Mouse (Mus musculus): ENCODE results near the gene Clstn2. TPM values are rescaled to one million over a fixed set of nuclear protein-coding genes. Genes with fewer than 3 reads are reported as not detected.

The Clstn2 gene
- under 1 TPM; 0.72 to 0.97 TPM for total RNA-seq (2021)
- long read RNA-seq, experiment 1: 0 reads
- long read RNA-seq, experiment 2: 0 reads

- intact Hi-C loops (cut with DNase I): loop anchor here (10.0 kb wide), 1 partner anchor 568 kb away; no protein-coding TSS in a partner anchor
- peak in 1 of 2 experiments; percentile 41 for DNase-seq
These were observed at the start of gene Clstn2 for GRCm38 (mm10) chr9:98032573-98033272. Clstn2 (minus strand) TSS chr9:98033181.

GRCm38 (mm10) chr9:98067767-98068166, 34.8 kb upstream of the Clstn2 start:
- DNase-seq: no peak
- intact Hi-C loops (cut with DNase I): no loop called here

- intact Hi-C loops (cut with DNase I): no loop called here
These were observed 28.7 kb upstream of the Clstn2 start for GRCm38 (mm10) chr9:98061646-98062045.

GRCm38 (mm10) chr9:98057291-98057690, 24.3 kb upstream of the Clstn2 start:
- no peak for DNase-seq
- intact Hi-C loops (cut with DNase I): no loop called here

More at GRCm38 (mm10) chr9:98061646-98062045, 28.7 kb upstream of the Clstn2 start:
- no peak for DNase-seq

GRCm38 (mm10) chr9:98051343-98051742, 18.4 kb upstream of the Clstn2 start:
- intact Hi-C loops (cut with DNase I): no loop called here
- DNase-seq: no peak

- peak in 1 of 2 experiments; percentile 21 for DNase-seq
- intact Hi-C loops (cut with DNase I): loop anchor here (10.0 kb wide), 1 partner anchor 569 kb away; no protein-coding TSS in a partner anchor
These were observed 383 bp upstream of the Clstn2 start for GRCm38 (mm10) chr9:98033273-98033855.

- no peak for DNase-seq
- intact Hi-C loops (cut with DNase I): loop anchor here (10.0 kb wide), 1 partner anchor 567 kb away; no protein-coding TSS in a partner anchor
These were observed 946 bp downstream of the Clstn2 start for GRCm38 (mm10) chr9:98031898-98032572.

- DNase-seq: no peak
- intact Hi-C loops (cut with DNase I): loop anchor here (10.0 kb wide), 1 partner anchor 566 kb away; no protein-coding TSS in a partner anchor
These were observed 2.3 kb downstream of the Clstn2 start for GRCm38 (mm10) chr9:98030715-98031114.

- DNase-seq: no peak
- intact Hi-C loops (cut with DNase I): no loop called here
These were observed 7.4 kb downstream of the Clstn2 start for GRCm38 (mm10) chr9:98025548-98025947.

- no peak for DNase-seq
- intact Hi-C loops (cut with DNase I): no loop called here
These were observed 9.9 kb downstream of the Clstn2 start for GRCm38 (mm10) chr9:98023069-98023468.

GRCm38 (mm10) chr9:98019876-98020275, 13.1 kb downstream of the Clstn2 start:
- no peak for DNase-seq
- intact Hi-C loops (cut with DNase I): no loop called here

- DNase-seq: no peak
- intact Hi-C loops (cut with DNase I): no loop called here
These were observed 14.3 kb downstream of the Clstn2 start for GRCm38 (mm10) chr9:98018687-98019086.

- no peak for DNase-seq
- intact Hi-C loops (cut with DNase I): no loop called here
These were observed 16.4 kb downstream of the Clstn2 start for GRCm38 (mm10) chr9:98016576-98016975.

- DNase-seq: no peak
- intact Hi-C loops (cut with DNase I): no loop called here
These were observed 36.6 kb downstream of the Clstn2 start for GRCm38 (mm10) chr9:97996349-97996748.

GRCm38 (mm10) chr9:97995723-97996122, 37.3 kb downstream of the Clstn2 start:
- intact Hi-C loops (cut with DNase I): no loop called here
- DNase-seq: no peak

GRCm38 (mm10) chr9:97992131-97992530, 40.9 kb downstream of the Clstn2 start:
- intact Hi-C loops (cut with DNase I): no loop called here
- no peak for DNase-seq

GRCm38 (mm10) chr9:97977339-97977738, 55.6 kb downstream of the Clstn2 start:
- intact Hi-C loops (cut with DNase I): no loop called here
- no peak for DNase-seq

GRCm38 (mm10) chr9:97974801-97975347, 58.1 kb downstream of the Clstn2 start:
- intact Hi-C loops (cut with DNase I): no loop called here

GRCm38 (mm10) chr9:97966691-97967090, 66.3 kb downstream of the Clstn2 start:
- intact Hi-C loops (cut with DNase I): no loop called here
- DNase-seq: no peak

More at GRCm38 (mm10) chr9:97974801-97975347, 58.1 kb downstream of the Clstn2 start:
- no peak for DNase-seq

- no peak for DNase-seq
- intact Hi-C loops (cut with DNase I): no loop called here
These were observed 75.5 kb downstream of the Clstn2 start for GRCm38 (mm10) chr9:97957508-97957907.

Data from gastrocnemius, postnatal 36 days (tissue).